Comparison of ENCODE assay signal across 29 mouse cellular contexts in genomic region chr4:129716310-129716709, GRCm38 (mm10). TPM values are rescaled to one million over a fixed set of nuclear protein-coding genes. Genes with fewer than 3 reads are reported as not detected.
DNase-seq lines count a peak whose midpoint lies in the region; ATAC-seq lines count a peak whose summit lies in the region.
"Had no signal": no experiment of that assay in that cellular context is flagged by ENCODE, and none has a peak within 500 bp of the region (broad histone marks: within the 10 kb centered on the region; RNA-seq: fewer than 3 reads in every experiment).

No protein-coding gene starts in this region.

- WGBS in hindbrain, embryonic 13.5 days, result 91% methylated on average over 9 of the region's 9 CpGs
- WGBS in hindbrain, embryonic 14.5 days, result 85% methylated on average over 9 of the region's 9 CpGs

- intact Hi-C loops in left cerebral cortex, postnatal 25 days (cut with DNase I), result no loop called here
- intact Hi-C loops in left cerebral cortex, postnatal 36 days (cut with DNase I), result no loop called here

- H3K9me3 ChIP-seq in hindbrain, embryonic 13.5 days, result no peaks in the 10 kb centered on the region
- H3K9me3 ChIP-seq in hindbrain, embryonic 14.5 days (ENCODE audit: control insufficient read depth, low read length), result no peaks in the 10 kb centered on the region
- H3K9me3 ChIP-seq: embryonic facial prominence, embryonic 13.5 days; embryonic facial prominence, embryonic 15.5 days; forebrain, embryonic 10.5 days; forebrain, embryonic 12.5 days; G1E had no signal

- peak overlapping the region; percentile 13; the same call in 1 of the 2 replicates for H3K27ac ChIP-seq in hindbrain, embryonic 13.5 days
- H3K27ac ChIP-seq in hindbrain, embryonic 14.5 days, result no peak overlapping the region
- H3K27ac ChIP-seq: embryonic facial prominence, embryonic 13.5 days; embryonic facial prominence, embryonic 15.5 days; forebrain, embryonic 10.5 days; forebrain, embryonic 12.5 days had no signal

- H3K9ac ChIP-seq in hindbrain, embryonic 13.5 days, result no peak overlapping the region
- H3K9ac ChIP-seq in hindbrain, embryonic 14.5 days, result no peak overlapping the region
- H3K9ac ChIP-seq: embryonic facial prominence, embryonic 13.5 days; embryonic facial prominence, embryonic 15.5 days; forebrain, embryonic 12.5 days had no signal

- H3K4me2 ChIP-seq in hindbrain, embryonic 13.5 days, result no peak overlapping the region
- no peak overlapping the region for H3K4me2 ChIP-seq in hindbrain, embryonic 14.5 days (replicated peaks)
- H3K4me2 ChIP-seq: embryonic facial prominence, embryonic 13.5 days; embryonic facial prominence, embryonic 15.5 days; forebrain, embryonic 12.5 days had no signal

- H3K4me1 ChIP-seq in hindbrain, embryonic 13.5 days (replicated peaks), result no peaks in the 10 kb centered on the region
- H3K4me1 ChIP-seq in hindbrain, embryonic 14.5 days (replicated peaks; ENCODE audit: control insufficient read depth, insufficient read depth, low read length), result no peaks in the 10 kb centered on the region
- H3K4me1 ChIP-seq: embryonic facial prominence, embryonic 13.5 days; embryonic facial prominence, embryonic 15.5 days; forebrain, embryonic 10.5 days; forebrain, embryonic 12.5 days had no signal

- H3K27me3 ChIP-seq in hindbrain, embryonic 13.5 days, result no peaks in the 10 kb centered on the region
- no peaks in the 10 kb centered on the region for H3K27me3 ChIP-seq in hindbrain, embryonic 14.5 days (ENCODE audit: control insufficient read depth, insufficient read depth, low read length)
- H3K27me3 ChIP-seq: CH12.LX; embryonic facial prominence, embryonic 13.5 days; embryonic facial prominence, embryonic 15.5 days; forebrain, embryonic 12.5 days; Patski had no signal

- no peak for DNase-seq in frontal cortex, postnatal 25 days (ENCODE audit: low spot score in 2 of 2)
- no peak for DNase-seq in hindbrain, embryonic 14.5 days (ENCODE audit: low spot score)
- DNase-seq in left cerebral cortex, postnatal 25 days (ENCODE audit: low spot score in 2 of 2), result peak; percentile 32 to 76
- no peak for DNase-seq in left cerebral cortex, postnatal 36 days (ENCODE audit: low spot score in 2 of 2)
- peak; percentile 54 for DNase-seq in brain, adult 2 months (ENCODE audit: low read depth, low spot score)
- DNase-seq: adrenal gland, adult 8-10 months; adrenal gland, postnatal 14 days; adrenal gland, postnatal 36 days; B cell, adult 2 months; cerebellum, adult 11 months; cerebellum, adult 18-20 months; cerebellum, adult 8-10 months; cerebellum, adult 9-11 months; cerebellum, postnatal 14 days; cerebellum, postnatal 36 days; embryo, embryonic 11 days had no signal

- peaks cover 83% of the 10 kb centered on the region for H3K36me3 ChIP-seq in hindbrain, embryonic 13.5 days
- peaks cover 89% of the 10 kb centered on the region for H3K36me3 ChIP-seq in hindbrain, embryonic 14.5 days (replicated peaks; ENCODE audit: control insufficient read depth, insufficient read depth)

- no peak overlapping the region for H3K4me3 ChIP-seq in hindbrain, embryonic 13.5 days
- no peak overlapping the region for H3K4me3 ChIP-seq in hindbrain, embryonic 14.5 days (replicated peaks; ENCODE audit: low read length)
- H3K4me3 ChIP-seq: embryonic facial prominence, embryonic 13.5 days; embryonic facial prominence, embryonic 15.5 days; erythroblast, embryonic 14.5 days; forebrain, embryonic 10.5 days; forebrain, embryonic 12.5 days had no signal

- ATAC-seq in frontal cortex, adult (ENCODE audit: low TSS enrichment), result peak; percentile 74
- ATAC-seq in hindbrain, embryonic 13.5 days (ENCODE audit: low FRiP score), result no peak
- no peak for ATAC-seq in hindbrain, embryonic 14.5 days (ENCODE audit: low FRiP score)
- ATAC-seq: activated CD4-positive, CD25-positive, alpha-beta regulatory T cell, adult 4 months; CD4-positive, CD25-positive, alpha-beta regulatory T cell, adult 4 months; forebrain, embryonic 14.5 days; Patski had no signal

RNA-seq across cellular contexts. Expression of gene Tmem39b, which starts 19.7 kb away (rescaled TPM):
- polyA plus RNA-seq in hindbrain, embryonic 13.5 days (2015; fragmentation: Nextera tagmentation; extraction: Ambion mirVana), result 16.8 and 18.4 TPM in 2 replicates
- 25.6 and 29.5 TPM in 2 replicates for polyA plus RNA-seq in hindbrain, embryonic 14.5 days (2014; fragmentation: Nextera tagmentation; extraction: Ambion mirVana)
- total RNA-seq in left cerebral cortex, postnatal 25 days (2021), result 10 to 100 TPM; 13.0 to 13.4 TPM
- 10 to 100 TPM; 10.3 to 18.0 TPM for total RNA-seq in left cerebral cortex, postnatal 36 days (2021)

RNA-seq across cellular contexts. Expression of gene Khdrbs1, which starts 25.8 kb away (rescaled TPM):
- 157 TPM in 2 replicates for polyA plus RNA-seq in hindbrain, embryonic 13.5 days (2015; fragmentation: Nextera tagmentation; extraction: Ambion mirVana)
- 120 and 125 TPM in 2 replicates for polyA plus RNA-seq in hindbrain, embryonic 14.5 days (2014; fragmentation: Nextera tagmentation; extraction: Ambion mirVana)
- total RNA-seq in left cerebral cortex, postnatal 25 days (2021), result 10 to 100 TPM; 87.6 to 88.7 TPM
- 10 to 100 TPM; 85.2 to 94.1 TPM for total RNA-seq in left cerebral cortex, postnatal 36 days (2021)

RNA-seq across cellular contexts. Expression of gene Kpna6, which starts 43.7 kb away (rescaled TPM):
- 15.7 and 17.6 TPM in 2 replicates for polyA plus RNA-seq in hindbrain, embryonic 13.5 days (2015; fragmentation: Nextera tagmentation; extraction: Ambion mirVana)
- polyA plus RNA-seq in hindbrain, embryonic 14.5 days (2014; fragmentation: Nextera tagmentation; extraction: Ambion mirVana), result 16.3 and 21.3 TPM in 2 replicates
- 100 to 1,000 TPM in 1 of 2 experiments, 10 to 100 TPM in 1; 86.5 to 106 TPM for total RNA-seq in left cerebral cortex, postnatal 25 days (2021)
- 100 to 1,000 TPM in 1 of 2 experiments, 10 to 100 TPM in 1; 93.3 to 101 TPM for total RNA-seq in left cerebral cortex, postnatal 36 days (2021)

Comparison
In these comparisons a context has a peak if more than half of its experiments do, and no peak if none do; other contexts are left out.
1. DNase-seq: peak in left cerebral cortex, postnatal 25 days (2 of 2) and brain, adult 2 months (single experiment); none in frontal cortex, postnatal 25 days (0 of 2), hindbrain, embryonic 14.5 days (single experiment) and left cerebral cortex, postnatal 36 days (0 of 2).